18 mouse cellular contexts compared by ENCODE assay signal in genomic region chr5:136327736-136328135, GRCm38 (mm10).
DNase-seq lines count a peak whose midpoint lies in the region; ATAC-seq and TF ChIP-seq lines count a peak whose summit lies in the region.
"Had no signal": no experiment of that assay in that cellular context is flagged by ENCODE, and none has a peak within 500 bp of the region (broad histone marks: within the 10 kb centered on the region; RNA-seq: fewer than 3 reads in every experiment).

No protein-coding gene starts in this region.

- ATAC-seq in inflammation-experienced regulatory T-cells, adult 6 months, result no peak
- ATAC-seq: forebrain, embryonic 14.5 days had no signal

- H3K4me3 ChIP-seq in layer of hippocampus, adult 2 months, result no peak overlapping the region
- H3K4me3 ChIP-seq: embryonic facial prominence, embryonic 13.5 days; heart, embryonic 15.5 days; hindbrain, embryonic 15.5 days; liver, embryonic 15.5 days; midbrain, embryonic 12.5 days; neural tube, embryonic 13.5 days had no signal

- H3K27ac ChIP-seq in layer of hippocampus, adult 2 months, result no peak overlapping the region
- H3K27ac ChIP-seq: embryonic facial prominence, embryonic 13.5 days; hindbrain, embryonic 15.5 days; liver, embryonic 15.5 days; midbrain, embryonic 12.5 days; neural tube, embryonic 13.5 days had no signal

- no peak for DNase-seq in layer of hippocampus, adult 2 months (ENCODE audit: low spot score in 2 of 2)
- no peak for DNase-seq in layer of hippocampus, adult 11-12 months (ENCODE audit: low spot score)
- peak; percentile 41 for DNase-seq in thymus, postnatal 4 days
- no peak for DNase-seq in thymus, postnatal 36 days
- peak; percentile 36 for DNase-seq in ZHBTc4 (ENCODE audit: low read depth, low spot score)
- no peak for DNase-seq in cerebellum, adult 8-10 months
- DNase-seq: adrenal gland, postnatal 36 days; cerebellum, adult 18-20 months; gastrocnemius, postnatal 14 days; kidney, postnatal 14 days had no signal

- peak; percentile 56 for TF ChIP-seq CTCF in layer of hippocampus, adult 2 months (conservative IDR thresholded peaks at IDR 0.05)

Comparison
In these comparisons a context has a peak if more than half of its experiments do, and no peak if none do; other contexts are left out.
1. DNase-seq: peak in thymus, postnatal 4 days (single experiment) and ZHBTc4 (single experiment); none in layer of hippocampus, adult 2 months (0 of 2), layer of hippocampus, adult 11-12 months (single experiment), thymus, postnatal 36 days (0 of 2) and cerebellum, adult 8-10 months (single experiment).